Mouse (Mus musculus) layer of hippocampus, adult 8-10 months (tissue): Measurements from ENCODE around the gene Prss28. TPM values are rescaled to one million over a fixed set of nuclear protein-coding genes. Genes with fewer than 3 reads are reported as not detected.

Source experiments
- DNase-seq, 2 experiments: peaks; one replicate each; pipeline ENCODE4 v3.0.0; 2022; ENCODE audit warnings: low spot score in 2 of 2
- total RNA-seq, 4 experiments: library from RNA; stranded (reverse); gene quantifications; 2 replicates each; pipeline ENCODE4 v1.2.4; 2022

The Prss28 gene
- total RNA-seq, 4 experiments from 2014 or later: not detected

DNA sequence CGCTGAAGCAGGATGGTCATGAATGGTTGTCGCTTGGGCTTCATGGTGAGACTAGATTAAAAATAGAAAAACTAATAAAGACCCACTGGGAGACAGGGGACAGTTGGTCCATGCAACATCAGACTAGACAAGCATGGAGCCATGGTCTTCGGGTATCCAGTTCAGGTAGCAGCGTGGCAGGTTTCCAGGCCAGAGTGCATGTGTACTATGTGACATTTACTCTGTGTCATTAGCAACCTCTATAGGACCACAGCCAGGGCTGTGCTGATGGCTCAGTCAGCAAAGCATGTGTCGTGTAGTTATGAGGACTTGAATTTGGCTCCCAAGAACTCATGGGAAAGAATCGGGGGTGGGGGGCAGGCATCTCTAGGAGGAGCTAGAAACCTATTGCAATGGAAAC lies 31.6 kb downstream of the Prss28 start:
- no peak for DNase-seq

GRCm38 (mm10) chr17:25341490-25341889 lies 33.0 kb downstream of the Prss28 start:
- no peak for DNase-seq

DNA sequence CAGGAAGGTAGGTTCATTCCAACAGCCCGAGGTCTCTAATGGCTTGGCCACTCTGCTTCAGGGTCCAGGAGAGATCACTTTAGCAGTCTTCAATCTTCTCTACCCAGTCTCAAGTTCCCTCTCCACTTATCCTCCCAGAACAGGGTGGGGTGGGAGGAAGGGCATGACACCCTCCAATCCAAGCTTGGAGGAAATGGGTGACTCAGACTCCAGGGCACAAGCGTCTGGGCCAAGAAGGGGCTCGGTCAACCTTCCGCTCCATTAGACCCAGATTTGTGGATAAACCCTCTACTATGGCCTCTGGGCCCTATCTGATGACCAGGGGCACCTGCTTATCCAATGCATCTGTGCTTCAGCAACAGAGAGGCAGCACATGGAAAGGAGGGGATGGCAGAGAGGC lies 37.0 kb downstream of the Prss28 start, which contains the start of gene Tpsab1:
TSS of gene Tpsab1 (minus strand) at position 101 of the 400 bp plus-strand sequence.
- no peak for DNase-seq

- no peak for DNase-seq
These were observed 52.8 kb downstream of the Prss28 start for GRCm38 (mm10) chr17:25361291-25361690.

Other genes starting within 250 kb of the Prss28 start
- gene Tmem204, start 225.1 kb upstream of the Prss28 start, total RNA-seq: 1 to 10 TPM; 7.4 to 9.3 (median 8.1) TPM
- 10 to 100 TPM; 32.8 to 38.7 (median 36.8) TPM for gene Telo2, start 192.7 kb upstream of the Prss28 start, total RNA-seq
- 1 to 10 TPM in 3 of 4 experiments, under 1 TPM in 1; 0.89 to 3.9 (median 1.8) TPM for gene Ptx4, start 187.9 kb upstream of the Prss28 start, total RNA-seq
- 10 to 100 TPM; 54.7 to 61.5 (median 58.9) TPM for gene Clcn7, start 175.3 kb upstream of the Prss28 start, total RNA-seq
- under 1 TPM in 1 of 4 experiments, not detected in 3; 0.18 TPM for gene Ccdc154, start 146.2 kb upstream of the Prss28 start, total RNA-seq
- gene Gm38655, start 133.2 kb upstream of the Prss28 start, total RNA-seq: not detected
- 10 to 100 TPM; 19.7 to 21.1 (median 20.8) TPM for gene BC003965, start 124.1 kb upstream of the Prss28 start, total RNA-seq
- gene Unkl, start 120.2 kb upstream of the Prss28 start, total RNA-seq: 10 to 100 TPM; 36.0 to 42.6 (median 39.6) TPM
- gene Gnptg, start 68.5 kb upstream of the Prss28 start, total RNA-seq: 10 to 100 TPM; 70.8 to 79.1 (median 76.3) TPM
- 10 to 100 TPM; 22.9 to 28.4 (median 24.9) TPM for gene Tsr3, start 68.5 kb upstream of the Prss28 start, total RNA-seq
- gene Baiap3, start 52.3 kb upstream of the Prss28 start, total RNA-seq: 10 to 100 TPM in 3 of 4 experiments, 1 to 10 TPM in 1; 9.6 to 16.7 (median 11.0) TPM
- 100 to 1,000 TPM; 212 to 231 (median 228) TPM for gene Ube2i, start 34.0 kb upstream of the Prss28 start, total RNA-seq
- gene Prss34, start 10.3 kb upstream of the Prss28 start, total RNA-seq: not detected
- not detected for gene Prss29, start 10.0 kb downstream of the Prss28 start, total RNA-seq
- gene Tpsab1, start 36.9 kb downstream of the Prss28 start, total RNA-seq: not detected
- gene Tpsb2, start 57.7 kb downstream of the Prss28 start, total RNA-seq: 1 to 10 TPM in 1 of 4 experiments, under 1 TPM in 3; 0.31 to 1.0 (median 0.59) TPM
- gene Tpsg1, start 60.6 kb downstream of the Prss28 start, total RNA-seq: under 1 TPM in 1 of 4 experiments, not detected in 3; 0.47 TPM
- 100 to 1,000 TPM in 2 of 4 experiments, 10 to 100 TPM in 2; 92.8 to 120 (median 105) TPM for gene Cacna1h, start 125.1 kb downstream of the Prss28 start, total RNA-seq
- 1 to 10 TPM in 3 of 4 experiments, under 1 TPM in 1; 0.96 to 1.8 (median 1.2) TPM for gene Tekt4, start 146.0 kb downstream of the Prss28 start, total RNA-seq
- gene Sstr5, start 188.6 kb downstream of the Prss28 start, total RNA-seq: under 1 TPM in 3 of 4 experiments, not detected in 1; 0.10 to 0.20 (median 0.18) TPM